Mouse (Mus musculus): ENCODE results near the gene Emid1.

- no peak for TF ChIP-seq CTCF (IDR thresholded peaks at IDR 0.05; ENCODE audit: borderline replicate concordance, insufficient read depth, low read depth, low read length)
- TF ChIP-seq POLR2A (IDR thresholded peaks at IDR 0.05; ENCODE audit: borderline replicate concordance, insufficient read depth, low read length): no peak
Measured at GRCm38 (mm10) chr11:5167311-5167710, 15.3 kb upstream of the Emid1 start.
